Mouse (Mus musculus) spleen, adult 12 weeks (tissue): ENCODE results near the gene Gm20388.
"Not testable (repeated sequence)": the region's sequence is repeated elsewhere in the genome, so short reads cannot be mapped to it uniquely, and the experiment has no call there.

Experiments
- DNase-seq: peaks from one replicate; pipeline ENCODE4 v3.0.0; 2022; ENCODE audit warnings: low spot score

Gm20388 gene

DNA sequence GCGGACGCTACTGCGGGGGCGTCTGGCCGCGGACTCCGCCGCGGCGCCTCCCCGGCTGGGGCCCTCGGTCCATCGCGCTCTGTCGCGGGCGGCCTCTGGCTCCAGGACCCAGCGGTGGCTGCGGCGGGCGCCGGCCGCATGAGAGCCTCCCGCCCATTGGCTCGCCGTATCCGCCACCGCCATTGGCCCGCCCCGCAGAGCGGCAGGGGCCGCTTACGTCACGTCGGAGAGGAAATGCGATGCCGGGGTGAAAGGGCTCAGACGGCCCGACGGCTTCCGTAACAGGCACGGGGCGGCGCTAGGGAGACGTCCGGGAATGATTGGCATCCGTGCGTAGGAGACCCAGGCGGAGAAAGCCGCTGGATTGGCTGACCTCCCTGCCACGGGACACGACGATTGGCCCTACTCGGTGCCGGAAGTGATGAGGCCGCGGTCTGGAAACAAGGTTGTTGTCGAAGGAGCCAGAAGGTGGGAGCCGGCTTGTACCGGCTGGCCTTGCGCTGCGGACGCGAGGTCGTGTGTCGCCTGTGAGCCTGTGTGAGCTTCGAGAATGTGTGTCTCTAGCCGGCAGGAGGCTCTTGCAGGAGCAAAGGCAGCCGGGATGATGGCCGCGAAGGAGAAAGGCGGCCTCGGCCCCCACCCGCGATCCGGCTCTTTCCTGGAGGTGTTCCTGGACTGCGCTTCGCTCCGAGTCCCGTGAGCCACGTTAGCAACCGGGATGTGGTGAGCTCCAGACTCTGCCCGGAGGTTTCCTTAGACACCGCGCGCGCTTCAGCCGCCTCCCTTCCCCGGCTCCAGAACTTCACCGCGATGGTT, 3131.7 kb downstream of the Gm20388 start, which contains the start of gene Ankrd11:
TSS of gene Ankrd11 (minus strand) at position 120 of the 816 bp plus-strand sequence.
- peak; percentile 100 for DNase-seq

DNA sequence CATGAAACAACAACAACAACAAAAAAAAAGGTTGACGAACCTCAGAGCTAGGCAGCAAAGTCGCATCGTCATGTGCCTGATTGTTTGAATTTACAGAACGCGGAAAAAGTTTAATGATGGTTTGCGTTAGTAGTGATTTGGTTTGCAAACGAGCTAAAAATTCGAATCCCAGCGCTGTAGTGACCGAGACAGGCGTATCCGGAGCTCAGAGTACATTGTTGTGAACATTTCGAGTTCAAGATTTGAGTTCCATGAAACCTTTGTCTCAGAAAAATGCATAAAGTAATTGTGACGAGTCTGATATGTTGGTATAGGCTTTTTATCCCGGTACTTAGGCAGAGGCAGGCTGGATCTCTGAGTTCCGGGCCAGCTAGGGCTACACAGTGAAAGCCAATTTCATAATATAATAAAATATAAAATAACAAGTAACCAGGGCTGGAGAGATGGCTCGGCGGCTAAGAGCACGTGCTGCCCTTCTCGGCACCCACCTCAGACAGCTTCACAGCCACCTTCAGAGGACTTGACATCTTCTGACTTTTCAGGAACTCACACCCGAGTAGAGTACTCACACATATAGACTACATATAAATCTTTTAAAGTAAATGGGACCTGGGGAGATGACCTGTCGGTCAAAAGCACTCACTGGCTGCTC, 3132.5 kb downstream of the Gm20388 start:
- DNase-seq = no peak

DNA sequence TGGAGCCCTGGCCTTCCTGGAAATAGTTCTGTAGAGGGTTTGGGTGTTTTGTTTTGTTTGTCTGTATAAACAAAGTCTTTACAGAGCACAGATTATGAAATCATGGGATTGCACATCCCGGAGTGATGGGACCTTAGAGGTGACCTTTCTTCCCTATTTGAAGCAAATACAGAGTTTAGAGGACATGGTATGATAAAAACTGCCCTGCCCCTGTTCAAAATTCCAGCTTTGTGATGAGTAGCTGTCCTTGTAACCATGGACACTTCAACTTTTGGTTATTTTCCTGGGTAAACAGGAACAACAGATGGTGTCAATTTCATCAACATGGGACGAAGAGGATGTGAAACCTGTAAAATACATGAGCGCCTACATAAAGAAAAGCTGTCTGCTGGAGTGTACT, 3133.3 kb downstream of the Gm20388 start:
- no peak for DNase-seq

DNA sequence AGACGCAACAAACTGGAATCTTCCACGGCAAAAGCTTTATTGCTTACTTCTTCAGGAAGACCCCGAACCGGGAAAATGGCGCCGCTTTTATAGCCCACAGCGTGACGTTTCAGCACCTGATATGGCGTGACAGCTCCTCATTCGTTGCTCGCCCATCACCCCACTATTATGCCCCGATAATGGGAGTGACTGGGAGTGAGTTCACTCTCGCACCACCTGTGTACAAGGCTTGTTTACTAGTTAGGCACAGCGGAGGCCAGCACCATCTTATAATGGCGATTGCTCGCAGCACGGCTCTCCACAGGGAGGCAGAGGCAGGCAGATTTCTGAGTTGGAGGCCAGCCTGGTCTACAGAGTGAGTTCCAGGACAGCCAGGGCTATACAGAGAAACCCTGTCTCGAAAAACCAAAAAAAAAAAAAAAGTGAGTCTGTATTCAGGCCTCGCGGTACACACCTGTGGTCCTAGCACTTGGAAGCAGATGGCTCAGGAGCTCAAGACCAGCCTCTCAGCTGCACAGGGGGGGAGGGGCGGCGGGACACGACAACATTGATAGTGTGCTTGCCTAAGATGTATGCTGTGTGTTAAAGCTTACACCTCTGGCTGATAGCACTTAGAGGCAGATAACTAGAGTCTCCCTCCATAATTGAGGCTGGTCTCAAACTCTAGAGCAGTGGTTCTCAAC, 3134.2 kb downstream of the Gm20388 start:
- not testable (repeated sequence) for DNase-seq

DNA sequence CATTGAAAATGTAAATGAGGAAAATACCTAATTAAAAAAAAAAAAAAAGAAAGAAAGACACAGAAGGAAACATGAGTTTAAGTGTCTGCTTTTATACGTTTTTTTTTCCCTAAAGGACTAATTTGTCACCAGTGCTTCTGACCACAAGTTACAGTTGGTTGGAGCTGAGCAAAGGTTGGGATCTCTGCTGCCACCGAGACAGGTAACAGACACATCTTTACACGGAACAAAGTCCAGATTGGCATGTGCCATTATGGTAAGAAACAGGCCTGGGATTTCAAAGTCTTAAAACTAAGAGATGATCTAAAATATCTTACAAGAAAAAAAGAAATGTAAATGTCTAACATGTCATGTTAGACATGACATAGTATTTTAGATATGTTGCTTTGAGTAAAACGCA, 3136.1 kb downstream of the Gm20388 start:
- DNase-seq = no peak

DNA sequence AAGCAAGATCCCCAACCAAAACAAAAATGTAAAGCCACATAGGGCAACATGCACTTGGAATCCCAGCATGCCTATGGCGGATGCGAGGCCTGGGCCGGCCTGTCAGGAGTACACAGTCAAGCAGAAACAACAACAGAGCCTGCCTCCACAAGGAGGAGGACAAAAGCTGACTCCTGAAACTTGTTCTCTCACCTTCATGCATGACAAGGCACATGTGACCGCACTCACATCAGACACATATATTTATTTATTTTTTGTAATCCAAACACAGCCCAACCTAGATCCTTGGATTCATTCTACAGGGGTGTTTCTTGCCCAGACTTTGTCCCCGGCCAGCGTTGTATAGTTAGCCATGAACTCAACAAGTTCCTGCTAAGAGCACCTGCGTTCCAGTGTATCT, 3137.2 kb downstream of the Gm20388 start:
- no peak for DNase-seq

DNA sequence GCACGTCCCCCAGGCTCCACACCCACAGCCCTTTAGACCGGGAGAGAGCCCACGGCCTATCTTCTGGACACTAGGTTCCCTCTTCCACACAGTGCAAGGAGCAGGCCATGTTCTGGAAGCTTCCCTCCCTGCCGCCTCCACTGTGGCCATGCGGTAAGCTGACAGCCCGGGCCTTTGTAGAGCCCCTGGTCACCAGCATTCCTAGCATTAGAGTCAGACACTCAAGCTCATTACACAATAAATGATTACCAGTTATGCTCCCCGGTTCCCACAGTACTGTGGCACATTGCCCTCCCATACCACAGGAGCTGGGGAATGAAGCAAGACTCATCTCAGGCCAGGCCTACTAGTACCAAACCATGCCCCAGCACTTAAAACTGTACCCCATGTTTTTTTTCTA, 3137.8 kb downstream of the Gm20388 start:
- no peak for DNase-seq

DNA sequence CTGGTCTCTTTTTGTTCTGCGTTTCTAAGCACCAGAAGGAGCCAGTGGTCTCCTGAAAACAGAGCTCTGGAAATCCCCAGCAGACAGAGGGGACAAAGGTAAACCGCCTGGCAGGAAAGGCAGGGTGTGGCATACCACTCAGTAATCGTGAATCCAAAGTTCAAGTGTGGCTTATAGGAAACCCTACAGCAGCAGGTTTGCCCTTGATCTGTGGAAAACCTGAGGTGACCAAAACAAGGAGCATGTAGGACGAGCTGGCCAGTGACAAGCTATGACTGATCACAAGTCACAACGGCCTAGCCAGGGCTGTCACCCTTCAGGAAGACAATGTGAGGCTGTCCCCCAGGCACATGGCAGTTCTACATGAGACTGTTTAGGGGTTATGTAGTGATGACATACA, 3140.8 kb downstream of the Gm20388 start:
- DNase-seq = no peak

DNA sequence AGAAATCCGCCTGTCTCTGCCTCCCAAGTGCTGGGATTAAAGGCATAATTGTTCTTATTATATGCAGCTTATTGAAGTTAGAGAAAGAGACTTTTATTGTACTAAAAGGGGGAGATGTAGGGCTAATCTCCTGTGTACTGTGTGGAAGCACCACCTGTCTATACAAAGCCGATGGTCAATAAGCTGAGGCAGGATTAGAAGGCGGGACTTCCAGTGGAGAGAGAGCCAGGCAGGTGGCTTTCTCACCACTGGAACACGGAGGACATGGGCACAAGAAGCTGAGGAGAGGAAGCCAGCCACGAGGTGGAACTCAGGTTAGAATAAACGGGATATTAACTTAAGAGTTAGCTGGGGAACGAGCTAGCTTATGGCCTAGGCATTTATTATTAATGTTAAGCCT, 3152.1 kb downstream of the Gm20388 start, which contains the start of gene Spg7:
TSS of gene Spg7 (plus strand) at position 222 of the 400 bp plus-strand sequence.
- no peak for DNase-seq

DNA sequence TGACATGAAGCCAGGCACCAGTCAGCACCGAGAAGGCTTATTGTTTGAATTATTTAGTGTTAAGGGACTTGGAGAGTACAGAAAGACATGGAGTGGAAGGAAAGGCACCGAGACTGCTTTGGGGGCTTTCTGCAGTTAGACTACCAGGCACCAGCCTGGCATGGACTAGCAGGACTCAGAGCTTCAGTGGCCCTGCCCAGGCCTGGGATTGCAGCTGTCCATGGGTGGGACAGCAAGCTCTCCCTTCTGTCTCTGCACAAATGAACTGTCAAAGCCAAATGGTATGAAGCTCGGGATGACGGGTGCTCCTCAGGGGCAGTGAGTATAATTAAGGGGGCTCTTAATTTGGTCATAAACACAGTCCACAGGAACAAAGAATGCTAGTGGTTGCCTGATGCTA, 3153.4 kb downstream of the Gm20388 start:
- DNase-seq = no peak

DNA sequence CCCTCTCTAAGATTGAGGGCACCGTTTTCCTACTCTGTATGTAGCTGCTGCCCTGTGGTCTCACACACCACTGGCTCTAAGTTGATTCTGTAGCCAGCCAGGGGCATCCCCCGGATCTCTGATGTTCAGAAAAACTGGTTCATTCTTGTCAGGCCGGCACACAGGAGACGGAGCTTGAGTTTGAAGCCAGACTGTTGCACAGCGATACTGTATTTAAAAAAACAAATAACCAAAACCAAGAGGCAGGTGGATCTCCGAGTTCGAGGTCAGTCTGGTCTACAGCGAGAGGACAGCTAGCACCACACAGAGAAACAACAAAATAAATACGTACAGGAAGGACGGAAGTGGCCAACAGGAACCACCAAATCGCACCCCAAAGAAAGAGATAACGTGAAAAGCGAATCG, 3154.2 kb downstream of the Gm20388 start:
- peak; percentile 48 for DNase-seq

DNA sequence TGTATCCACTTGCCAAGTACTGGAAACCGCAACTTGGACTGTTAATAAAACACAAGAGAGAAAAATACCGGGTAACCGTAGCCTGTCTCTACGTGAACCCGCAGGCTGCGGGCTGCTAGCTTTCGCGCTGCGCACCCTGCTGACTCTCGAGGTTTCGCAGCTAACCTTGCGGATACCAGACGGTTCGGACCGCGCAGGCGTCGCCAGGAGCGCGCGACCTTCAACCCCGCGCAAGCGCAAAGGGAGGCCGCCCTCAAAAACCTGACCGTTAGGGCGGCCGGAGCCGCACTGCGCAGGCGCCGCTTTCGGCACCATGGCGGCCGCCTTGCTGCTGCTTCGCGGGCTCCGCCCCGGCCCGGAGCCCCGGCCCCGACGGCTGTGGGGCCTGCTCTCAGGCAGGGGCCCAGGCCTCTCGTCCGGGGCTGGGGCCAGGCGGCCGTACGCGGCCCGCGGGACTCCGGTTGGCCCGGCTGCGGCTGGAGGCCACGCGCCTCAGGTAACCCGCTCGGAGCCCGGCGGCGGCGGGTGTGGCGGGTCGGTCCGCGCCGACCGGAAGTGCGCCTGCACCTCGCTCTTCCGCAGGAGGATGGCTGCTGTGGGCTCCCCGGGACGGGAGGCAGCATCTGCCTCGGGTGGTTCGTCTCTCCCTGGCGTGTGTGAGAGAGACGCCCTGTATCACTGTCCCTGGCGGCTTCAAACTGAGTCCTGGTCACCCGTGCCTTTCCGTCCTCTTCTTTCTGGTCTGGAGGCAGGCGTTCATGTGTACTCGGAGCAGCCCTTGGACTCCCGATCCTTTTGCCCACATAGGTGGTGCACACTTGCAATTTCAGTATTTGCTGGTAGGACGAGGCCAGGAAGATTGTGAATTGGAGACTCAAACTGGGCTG, 3154.8 kb downstream of the Gm20388 start:
- DNase-seq = peak; percentile 95

DNA sequence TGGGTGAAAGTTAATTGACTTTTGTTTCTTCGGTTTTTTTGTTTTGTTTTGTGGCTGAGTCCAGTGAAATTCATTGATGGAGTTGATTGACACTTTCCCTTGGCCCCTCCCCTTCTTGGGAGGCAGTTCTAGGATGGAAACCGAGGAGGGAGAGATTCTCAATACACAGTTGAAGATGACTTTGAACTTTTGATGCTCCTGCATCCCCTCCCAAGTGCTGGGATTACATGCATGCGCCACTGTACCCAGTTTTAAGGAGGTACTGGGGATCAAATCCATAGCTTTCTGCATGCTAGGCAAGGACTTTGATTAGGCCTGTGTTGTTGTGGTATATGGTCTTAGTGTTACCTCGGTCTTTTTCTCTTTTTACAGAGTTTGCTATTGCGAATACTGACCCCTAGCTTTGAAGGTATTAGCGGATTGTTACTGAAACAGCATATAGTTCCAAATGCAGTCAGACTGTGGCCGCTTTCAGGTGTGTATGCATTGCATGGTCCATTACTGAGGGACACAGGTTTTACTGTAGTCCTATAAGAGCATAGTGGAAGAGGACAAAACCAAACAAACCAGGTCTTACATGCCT, 3155.6 kb downstream of the Gm20388 start:
- DNase-seq = no peak

DNA sequence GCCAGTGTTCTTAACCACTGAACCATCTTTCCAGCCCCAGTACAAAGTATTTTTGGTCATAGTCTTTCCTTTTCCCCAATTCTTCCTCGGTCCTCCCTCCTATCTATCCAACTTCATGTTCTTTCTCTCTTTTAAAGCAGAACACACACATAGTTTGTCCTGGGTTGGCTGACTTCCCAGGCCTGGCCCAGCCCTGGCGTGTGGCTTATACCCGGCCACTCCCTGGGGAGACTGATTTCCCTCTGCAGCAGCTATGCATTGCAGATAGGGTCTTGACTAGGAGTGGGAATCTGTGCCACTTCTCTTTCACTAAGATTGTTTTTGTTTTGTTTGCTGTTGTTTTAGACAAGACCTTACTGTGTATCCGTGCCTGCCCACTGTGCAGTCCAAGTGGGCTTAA, 3160.5 kb downstream of the Gm20388 start:
- no peak for DNase-seq

DNA sequence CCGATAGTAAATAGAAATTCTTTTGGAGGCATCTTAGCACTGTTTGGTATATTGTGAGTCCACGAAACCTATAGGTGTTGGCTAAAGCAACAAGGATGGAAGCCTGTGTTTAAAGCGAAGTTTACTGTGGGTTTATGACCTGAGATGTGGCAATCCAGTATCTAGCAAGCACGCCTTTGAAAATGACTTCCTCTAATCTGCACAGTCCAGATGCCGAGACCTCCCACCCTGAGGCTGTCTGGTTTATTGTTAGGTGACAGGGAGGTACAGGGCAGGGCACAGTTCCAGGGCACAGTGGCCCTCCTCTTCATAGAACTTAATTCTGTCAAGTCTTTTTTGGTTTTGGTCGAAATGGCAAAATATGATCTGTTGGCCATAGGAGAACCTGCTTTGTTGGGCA, 3166.6 kb downstream of the Gm20388 start:
- DNase-seq = no peak

DNA sequence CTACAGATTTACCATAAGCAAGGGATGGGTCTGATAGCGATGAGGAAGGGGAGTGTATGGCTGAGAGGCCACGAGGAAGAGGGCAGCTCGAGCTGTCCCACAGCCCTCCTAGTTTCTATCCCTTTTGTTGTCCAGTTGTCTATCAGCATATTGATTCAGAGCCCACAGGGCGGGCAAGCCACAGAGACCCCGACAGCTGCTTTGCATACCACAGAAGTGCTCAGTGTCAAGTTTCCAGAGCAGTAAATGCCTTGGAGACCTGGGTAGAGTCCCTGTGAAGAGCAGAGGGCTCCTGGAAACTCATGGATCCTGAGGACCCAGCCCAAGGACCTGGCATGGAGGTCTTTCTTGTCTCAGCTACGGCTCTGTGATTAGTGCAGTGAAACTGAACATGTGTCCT, 3172.4 kb downstream of the Gm20388 start:
- DNase-seq = no peak

DNA sequence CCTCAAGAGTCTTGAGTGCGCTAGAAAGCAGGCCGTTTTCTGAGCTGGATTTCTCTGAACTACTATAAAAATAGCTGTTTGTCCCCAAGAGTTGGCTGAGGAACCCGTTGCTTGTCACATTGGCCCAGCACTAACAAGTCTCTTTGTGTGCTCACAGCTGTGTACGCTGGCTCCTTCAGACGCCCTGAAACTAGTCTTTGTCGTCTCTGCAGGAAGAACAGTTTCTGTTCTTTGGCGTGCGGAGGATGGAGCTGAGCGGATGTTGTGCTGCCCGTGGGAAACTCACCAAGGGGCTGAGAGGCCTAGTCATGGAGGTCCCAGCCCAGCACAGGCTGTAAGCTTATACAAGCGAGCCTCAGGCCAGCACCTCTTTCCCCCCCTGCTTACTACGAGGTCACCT, 3173.0 kb downstream of the Gm20388 start:
- no peak for DNase-seq

DNA sequence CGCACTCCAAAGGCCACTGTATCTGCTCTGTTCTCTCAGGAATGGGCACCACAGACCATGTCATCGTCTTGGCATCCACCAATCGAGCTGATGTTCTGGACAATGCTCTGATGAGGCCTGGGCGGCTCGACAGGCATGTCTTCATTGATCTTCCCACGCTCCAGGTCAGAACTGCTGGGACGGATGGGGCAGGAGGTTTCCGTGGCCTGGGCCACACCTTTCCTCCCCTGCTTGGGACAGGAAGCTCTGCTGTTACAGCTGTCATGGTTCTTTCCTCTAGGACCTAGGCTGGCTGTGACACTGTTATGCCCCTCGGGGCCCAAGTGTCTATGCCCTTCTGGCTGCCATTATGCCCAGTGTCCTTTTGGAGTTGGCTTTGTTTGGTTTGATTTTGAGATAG, 3176.6 kb downstream of the Gm20388 start:
- no peak for DNase-seq

DNA sequence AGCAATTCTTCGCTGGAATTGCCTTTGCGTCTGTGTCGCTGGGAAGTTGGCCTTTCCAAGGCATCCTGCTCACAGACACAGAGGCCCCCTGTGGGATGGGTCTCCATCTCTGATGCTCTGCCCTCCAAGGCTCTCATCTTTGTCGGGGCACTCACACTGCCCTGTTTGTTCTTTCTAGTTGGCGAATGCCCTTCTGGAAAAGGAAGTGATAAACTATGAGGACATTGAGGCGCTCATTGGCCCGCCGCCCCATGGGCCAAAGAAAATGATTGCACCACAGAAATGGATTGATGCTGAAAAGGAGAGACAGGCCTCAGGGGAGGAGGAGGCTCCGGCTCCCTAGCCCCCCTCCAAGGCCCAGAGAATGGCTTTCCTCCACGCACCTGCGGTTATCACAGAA, 3186.6 kb downstream of the Gm20388 start:
- DNase-seq = no peak

DNA sequence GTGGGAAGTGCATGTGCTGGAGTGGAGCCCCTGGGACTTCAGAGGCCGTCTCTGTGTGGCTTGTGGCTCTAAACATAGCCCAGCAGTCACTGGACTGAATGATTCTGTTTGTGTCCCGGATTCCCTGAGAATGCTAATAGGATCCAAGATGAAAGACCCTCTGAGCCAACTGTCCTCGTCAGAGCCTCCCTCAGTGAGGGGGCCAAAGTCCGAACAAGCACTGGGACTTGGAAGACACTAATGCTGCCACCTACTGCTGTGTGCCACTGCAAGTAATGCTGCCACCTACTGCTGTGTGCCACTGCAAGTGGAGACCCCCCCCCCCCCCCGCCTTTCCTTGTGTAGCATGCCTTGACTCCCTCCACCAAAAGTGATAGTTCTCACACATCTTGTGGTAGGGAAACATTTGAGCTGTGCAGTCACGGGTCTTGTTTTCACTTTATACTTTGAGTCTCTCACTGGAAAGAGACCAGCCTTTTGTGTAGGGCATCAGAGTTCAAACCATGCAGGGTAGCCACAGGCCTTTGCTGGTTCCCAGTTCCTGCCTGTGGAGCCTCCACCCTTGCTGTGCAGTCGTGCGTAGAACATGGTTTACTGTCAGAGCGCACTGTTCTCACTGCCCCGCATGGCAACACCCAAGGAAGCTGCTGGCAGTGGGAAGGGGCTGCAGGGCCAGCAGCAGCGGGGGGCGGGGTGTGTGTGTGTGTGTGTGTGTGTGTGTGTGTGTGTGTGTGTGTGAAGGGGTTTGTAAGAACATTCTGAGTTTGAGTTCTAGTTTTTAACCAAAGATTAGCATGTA, 3187.3 kb downstream of the Gm20388 start:
- DNase-seq = no peak

DNA sequence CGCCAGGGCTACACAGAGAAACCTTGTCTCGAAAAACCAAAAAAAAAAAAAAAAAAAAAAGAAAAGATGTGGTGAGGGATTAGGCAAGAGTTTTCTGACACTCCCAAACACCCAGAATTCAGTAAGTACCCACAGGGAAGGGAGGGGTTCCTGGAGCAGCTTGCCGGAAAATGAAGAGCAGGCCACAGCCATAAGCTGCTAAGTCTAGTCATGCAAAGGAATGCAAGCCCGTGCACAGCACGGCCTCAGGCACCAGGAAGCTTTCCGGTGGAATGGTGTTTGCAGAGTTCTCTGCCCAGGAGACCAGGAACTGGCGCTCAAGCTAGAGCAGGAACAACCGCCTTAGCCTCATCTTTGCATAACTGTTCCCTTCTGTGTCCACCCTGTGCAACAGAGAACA, 3189.6 kb downstream of the Gm20388 start:
- no peak for DNase-seq
